Mouse (Mus musculus): ENCODE data around the gene Prkar2a. TPM values are rescaled to one million over a fixed set of nuclear protein-coding genes. Genes with fewer than 3 reads are reported as not detected.
A peak's percentile ranks its signal among the peaks of the same experiment; 100 is the strongest.

The Prkar2a gene
- polyA plus RNA-seq, 1 experiment from 2014 or later = 65.9 TPM

DNA sequence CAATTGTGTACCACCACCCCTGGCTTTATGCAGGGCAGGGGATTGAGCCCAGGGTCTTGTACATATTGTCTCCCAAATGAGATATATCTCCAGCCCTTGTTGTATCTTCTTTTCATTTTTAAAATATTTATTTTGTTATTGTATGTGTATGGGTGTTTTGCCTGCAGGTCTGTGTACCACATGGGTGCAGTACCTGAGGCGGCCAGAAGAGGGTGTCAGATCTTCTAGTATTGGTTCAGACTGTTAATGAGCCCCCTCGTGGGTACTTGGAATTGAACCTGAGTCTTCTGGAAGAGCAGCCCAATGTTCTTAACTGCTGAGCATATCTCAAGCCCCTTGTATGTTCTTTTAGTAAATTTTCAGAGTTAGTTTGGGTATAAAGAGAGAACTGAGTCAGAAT lies 16.0 kb upstream of the Prkar2a start:
- no peaks in the 10 kb centered on the region for H3K4me1 ChIP-seq (replicated peaks)
- H3K36me3 ChIP-seq = peaks cover 37% of the 10 kb centered on the region
- H3K27ac ChIP-seq (replicated peaks) = no peak overlapping the region
- no peak overlapping the region for H3K4me2 ChIP-seq
- no peak for ATAC-seq (ENCODE audit: low FRiP score, low read depth)
- H3K9ac ChIP-seq = no peak overlapping the region
- H3K9me3 ChIP-seq = no peaks in the 10 kb centered on the region
- H3K4me3 ChIP-seq = no peak overlapping the region
- H3K27me3 ChIP-seq = no peaks in the 10 kb centered on the region
- WGBS = 54% methylated on average over 2 of the region's 2 CpGs

DNA sequence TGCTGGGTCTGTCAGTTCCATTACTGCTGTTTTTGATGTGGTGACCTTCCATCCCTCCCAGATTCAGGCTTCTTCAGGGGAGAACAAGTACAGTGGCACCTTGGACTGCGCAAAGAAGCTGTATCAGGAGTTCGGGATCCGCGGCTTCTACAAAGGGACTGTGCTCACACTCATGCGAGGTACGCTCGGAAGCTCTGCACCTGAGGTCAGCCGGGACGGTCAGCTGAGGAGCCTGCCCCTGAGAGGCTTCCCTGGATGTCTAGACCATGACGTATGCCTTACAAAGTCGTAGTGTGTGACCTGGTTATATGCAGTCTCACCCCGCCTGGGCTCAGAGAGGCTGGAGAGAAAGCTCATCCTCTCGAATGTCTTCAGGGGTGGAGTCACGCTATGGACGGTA lies 9.1 kb upstream of the Prkar2a start:
- Histone ChIP-seq H3K27ac (replicated peaks) (no peak overlapping the region), H3K36me3 (peaks cover 45% of the 10 kb centered on the region), H3K4me2 (no peak overlapping the region), H3K9ac (no peak overlapping the region), H3K27me3 (no peaks in the 10 kb centered on the region), H3K9me3 (no peaks in the 10 kb centered on the region), H3K4me3 (no peak overlapping the region), H3K4me1 (replicated peaks) (no peaks in the 10 kb centered on the region)
- WGBS = 95% methylated on average over 15 of the region's 15 CpGs
- no peak for ATAC-seq (ENCODE audit: low FRiP score, low read depth)

GRCm38 (mm10) chr9:108686475-108686887 lies 2.6 kb upstream of the Prkar2a start:
- Histone ChIP-seq H3K9ac (no peak overlapping the region), H3K27ac (replicated peaks) (no peak overlapping the region)
- WGBS = 19% methylated on average over 4 of the region's 4 CpGs

DNA sequence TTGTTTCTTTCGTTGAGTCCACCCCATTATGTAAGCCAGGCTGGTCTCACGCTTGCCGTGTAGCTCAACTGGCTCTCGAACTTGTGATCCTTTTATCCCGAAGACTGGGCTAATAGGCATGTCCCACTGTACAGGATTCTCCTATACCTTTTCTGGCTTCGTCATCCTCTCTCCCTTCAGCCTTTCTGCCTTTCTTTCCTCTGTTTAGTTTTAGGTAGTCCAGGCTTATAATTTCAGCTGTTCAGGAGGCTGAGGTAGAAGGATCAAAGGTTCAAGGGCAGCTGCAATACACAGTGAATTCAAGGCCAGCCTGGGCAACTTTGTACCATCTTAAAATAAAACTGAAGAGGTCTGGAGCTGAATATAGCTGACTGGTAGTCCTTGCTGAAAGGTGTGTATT lies 1.9 kb upstream of the Prkar2a start:
- Histone ChIP-seq H3K27ac (replicated peaks) (no peak overlapping the region), H3K4me3 (no peak overlapping the region), H3K9ac (no peak overlapping the region), H3K27me3 (no peaks in the 10 kb centered on the region), H3K4me2 (no peak overlapping the region), H3K36me3 (peaks cover 19% of the 10 kb centered on the region), H3K9me3 (no peaks in the 10 kb centered on the region), H3K4me1 (replicated peaks) (peaks cover 12% of the 10 kb centered on the region)
- no peak for ATAC-seq (ENCODE audit: low FRiP score, low read depth)
- WGBS = 71% methylated on average over 6 of the region's 6 CpGs

More at GRCm38 (mm10) chr9:108686475-108686887, 2.6 kb upstream of the Prkar2a start:
- Histone ChIP-seq H3K4me2 (no peak overlapping the region), H3K4me3 (no peak overlapping the region), H3K36me3 (peaks cover 23% of the 10 kb centered on the region), H3K4me1 (replicated peaks) (peaks cover 9% of the 10 kb centered on the region), H3K9me3 (no peaks in the 10 kb centered on the region), H3K27me3 (no peaks in the 10 kb centered on the region)
- no peak for ATAC-seq (ENCODE audit: low FRiP score, low read depth)

DNA sequence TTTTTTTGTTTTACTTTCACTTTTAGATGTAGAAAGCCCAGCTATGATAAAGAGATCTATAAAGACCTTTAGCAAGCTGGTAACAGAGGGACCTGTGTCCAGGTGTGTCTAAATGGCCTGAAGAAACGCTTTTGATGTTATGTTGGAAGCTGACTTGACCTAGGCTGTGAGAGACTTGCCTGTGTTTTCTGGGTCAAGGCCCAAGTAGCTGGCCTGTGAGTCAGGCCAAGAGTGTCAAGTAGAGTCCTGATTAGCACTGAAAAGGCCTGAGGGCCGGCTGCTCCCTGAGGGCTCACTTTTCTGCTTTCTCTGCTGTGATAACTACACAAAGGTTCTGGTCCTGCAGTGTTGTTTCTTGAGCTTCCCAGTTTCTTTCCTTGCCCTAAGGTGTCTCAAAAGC lies 1.4 kb upstream of the Prkar2a start:
- peaks cover 12% of the 10 kb centered on the region for H3K4me1 ChIP-seq (replicated peaks)
- H3K4me2 ChIP-seq = no peak overlapping the region
- no peak for ATAC-seq (ENCODE audit: low FRiP score, low read depth)
- WGBS = 79% methylated on average over 2 of the region's 2 CpGs
- no peak overlapping the region for H3K9ac ChIP-seq
- no peaks in the 10 kb centered on the region for H3K27me3 ChIP-seq
- no peaks in the 10 kb centered on the region for H3K9me3 ChIP-seq
- H3K4me3 ChIP-seq = no peak overlapping the region
- no peak overlapping the region for H3K27ac ChIP-seq (replicated peaks)
- peaks cover 14% of the 10 kb centered on the region for H3K36me3 ChIP-seq

DNA sequence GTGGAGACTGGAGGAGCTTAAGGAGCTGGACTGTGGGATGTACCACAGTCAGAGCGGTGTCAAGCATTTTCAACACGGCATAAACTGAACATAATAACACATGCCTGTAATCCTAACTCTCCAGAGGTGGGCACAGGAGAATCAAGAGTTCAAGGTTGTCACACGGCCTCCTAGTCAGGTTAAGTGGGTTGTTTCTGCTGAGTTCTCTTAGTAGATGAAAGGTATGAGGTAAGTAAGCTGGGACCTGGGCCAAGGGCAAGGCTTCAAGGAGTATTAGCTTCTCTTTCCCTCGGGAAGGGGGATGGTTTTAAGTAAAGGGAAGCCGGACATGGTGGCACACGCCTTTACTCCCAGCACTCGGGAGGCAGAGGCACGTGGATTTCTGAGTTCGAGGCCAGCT lies 663 bp upstream of the Prkar2a start:
- WGBS = 79% methylated on average over 9 of the region's 9 CpGs
- Histone ChIP-seq H3K27ac (replicated peaks) (no peak overlapping the region; the same call in 1 of the 2 replicates), H3K36me3 (peaks cover 12% of the 10 kb centered on the region), H3K27me3 (no peaks in the 10 kb centered on the region), H3K9ac (no peak overlapping the region), H3K4me2 (no peak overlapping the region), H3K4me3 (no peak overlapping the region), H3K4me1 (replicated peaks) (peaks cover 19% of the 10 kb centered on the region), H3K9me3 (no peaks in the 10 kb centered on the region)
- ATAC-seq (ENCODE audit: low FRiP score, low read depth) = no peak

GRCm38 (mm10) chr9:108689993-108690392 lies 879 bp downstream of the Prkar2a start:
- H3K4me1 ChIP-seq (replicated peaks) = peaks cover 34% of the 10 kb centered on the region
- H3K9me3 ChIP-seq = no peaks in the 10 kb centered on the region
- 88% methylated on average over 1 of the region's 1 CpGs for WGBS
- no peaks in the 10 kb centered on the region for H3K27me3 ChIP-seq
- H3K27ac ChIP-seq (replicated peaks) = no peak overlapping the region
- no peak for ATAC-seq (ENCODE audit: low FRiP score, low read depth)
- no peak overlapping the region for H3K4me2 ChIP-seq
- no peak overlapping the region for H3K4me3 ChIP-seq
- no peak overlapping the region for H3K9ac ChIP-seq
- peaks cover 2% of the 10 kb centered on the region; the same call in 1 of the 2 replicates for H3K36me3 ChIP-seq

DNA sequence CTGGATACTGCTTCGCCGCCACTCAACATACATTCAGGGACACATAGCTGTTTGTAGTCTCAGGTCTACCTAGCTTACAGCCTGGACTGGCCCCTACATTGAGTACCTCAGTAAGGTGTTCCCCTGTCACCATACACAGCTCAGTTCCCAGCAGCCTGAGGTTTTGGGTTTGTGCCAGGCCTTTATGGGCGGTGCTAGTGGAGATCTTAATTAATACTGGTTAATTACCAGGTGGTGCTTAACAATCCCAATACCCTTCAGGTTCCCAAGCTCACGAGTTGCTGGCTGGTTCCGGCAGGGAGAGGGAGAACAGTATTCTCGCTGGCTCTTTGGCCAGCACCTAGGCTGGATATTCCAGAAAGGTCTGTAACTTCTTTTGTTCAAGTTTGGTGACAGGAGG lies 1.8 kb downstream of the Prkar2a start:
- WGBS = 85% methylated on average over 6 of the region's 6 CpGs
- Histone ChIP-seq H3K4me2 (no peak overlapping the region), H3K4me3 (no peak overlapping the region), H3K36me3 (no peaks in the 10 kb centered on the region), H3K9ac (no peak overlapping the region), H3K4me1 (replicated peaks) (peaks cover 39% of the 10 kb centered on the region), H3K27ac (replicated peaks) (no peak overlapping the region), H3K27me3 (no peaks in the 10 kb centered on the region), H3K9me3 (no peaks in the 10 kb centered on the region)
- ATAC-seq (ENCODE audit: low FRiP score, low read depth) = no peak

DNA sequence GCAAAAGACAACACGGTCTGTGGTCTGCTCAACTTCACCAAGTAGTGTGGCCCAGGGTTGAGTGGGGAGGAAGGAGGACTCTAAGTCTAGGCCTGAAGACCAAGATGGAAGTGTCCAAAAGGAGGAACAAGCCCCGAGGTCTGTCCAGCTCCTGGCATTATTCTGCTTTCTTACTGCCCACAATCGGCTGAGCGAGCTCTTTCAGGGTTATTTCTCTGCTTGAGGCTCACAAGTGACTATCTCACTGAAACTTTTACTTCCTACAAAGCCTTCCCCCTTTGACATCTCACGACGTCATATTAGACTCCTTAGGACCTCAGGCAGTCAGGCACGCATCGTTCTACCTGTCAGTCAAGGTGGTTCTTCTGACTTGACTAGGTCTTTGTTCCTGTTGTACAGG lies 2.3 kb downstream of the Prkar2a start:
- Histone ChIP-seq H3K4me3 (peak overlapping the region; percentile 95), H3K36me3 (no peaks in the 10 kb centered on the region), H3K4me2 (peak overlapping the region; percentile 94), H3K27ac (replicated peaks) (peak overlapping the region; percentile 88), H3K4me1 (replicated peaks) (peaks cover 39% of the 10 kb centered on the region), H3K9me3 (no peaks in the 10 kb centered on the region), H3K9ac (peak overlapping the region; percentile 85), H3K27me3 (no peaks in the 10 kb centered on the region)
- 68% methylated on average over 8 of the region's 8 CpGs for WGBS
- ATAC-seq (ENCODE audit: low FRiP score, low read depth) = peak; percentile 12

DNA sequence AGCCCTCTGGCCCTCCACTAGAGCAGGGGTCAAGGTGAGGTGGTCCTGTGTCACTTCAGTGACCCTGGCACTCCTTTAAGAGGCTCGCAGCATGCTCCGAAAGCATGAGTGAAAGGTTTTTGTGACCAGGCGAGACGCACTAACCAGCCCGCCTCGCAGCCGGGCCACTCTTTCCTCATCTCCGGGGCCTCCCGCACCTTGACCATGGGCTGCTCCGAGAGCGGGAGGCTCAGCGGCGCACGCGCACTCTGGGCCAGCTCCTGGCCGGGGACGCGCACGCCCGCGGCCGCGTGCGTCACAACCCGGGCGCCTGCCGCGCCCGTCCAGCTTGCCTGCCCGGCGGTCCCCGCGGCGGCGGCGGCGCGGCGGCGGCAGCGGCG lies 2.7 kb downstream of the Prkar2a start:
- Histone ChIP-seq H3K4me2 (peak overlapping the region; percentile 94), H3K4me3 (peak overlapping the region; percentile 95), H3K9me3 (no peaks in the 10 kb centered on the region), H3K4me1 (replicated peaks) (peaks cover 39% of the 10 kb centered on the region), H3K27ac (replicated peaks) (peak overlapping the region; percentile 88), H3K9ac (peak overlapping the region; percentile 85), H3K36me3 (no peaks in the 10 kb centered on the region), H3K27me3 (no peaks in the 10 kb centered on the region)
- under 1% methylated on average over 35 of the region's 42 CpGs for WGBS
- peak; percentile 85 for ATAC-seq (ENCODE audit: low FRiP score, low read depth)

GRCm38 (mm10) chr9:108692226-108693041 lies 3.3 kb downstream of the Prkar2a start:
- Histone ChIP-seq H3K4me1 (replicated peaks) (peaks cover 39% of the 10 kb centered on the region), H3K27me3 (no peaks in the 10 kb centered on the region), H3K36me3 (no peaks in the 10 kb centered on the region), H3K9me3 (no peaks in the 10 kb centered on the region), H3K4me2 (peak overlapping the region; percentile 94), H3K4me3 (peak overlapping the region; percentile 95), H3K9ac (peak overlapping the region; percentile 85), H3K27ac (replicated peaks) (peak overlapping the region; percentile 88)
- under 1% methylated on average over 79 of the region's 92 CpGs for WGBS
- ATAC-seq (ENCODE audit: low FRiP score, low read depth) = peak; percentile 73

DNA sequence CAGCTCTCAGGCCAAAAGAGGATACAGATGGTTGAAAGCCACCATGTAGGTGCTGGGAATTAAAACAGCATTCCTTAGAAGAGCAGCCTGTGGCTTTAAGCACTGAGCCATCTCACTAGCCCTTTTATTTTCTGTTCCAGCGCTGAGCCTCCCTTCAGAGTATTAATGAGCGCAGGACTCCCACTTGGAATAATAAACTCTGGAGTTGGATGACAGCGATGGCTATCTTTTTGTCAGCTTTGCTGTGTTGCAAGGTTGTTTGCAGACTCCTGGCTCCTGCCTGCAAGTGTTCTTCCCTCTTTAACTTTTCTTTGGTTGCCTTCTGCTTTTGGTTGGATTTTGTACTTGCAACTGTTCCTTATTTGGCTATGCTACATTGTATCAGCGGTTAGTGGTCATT lies 4.8 kb downstream of the Prkar2a start:
- Histone ChIP-seq H3K27ac (replicated peaks) (no peak overlapping the region), H3K4me1 (replicated peaks) (peaks cover 39% of the 10 kb centered on the region), H3K36me3 (no peaks in the 10 kb centered on the region), H3K9me3 (no peaks in the 10 kb centered on the region), H3K9ac (no peak overlapping the region), H3K27me3 (no peaks in the 10 kb centered on the region), H3K4me2 (peak overlapping the region; percentile 94), H3K4me3 (peak overlapping the region; percentile 95)
- ATAC-seq (ENCODE audit: low FRiP score, low read depth) = no peak
- 64% methylated on average over 4 of the region's 4 CpGs for WGBS

Measured in hindbrain, embryonic 15.5 days (tissue).